Mouse (Mus musculus) T-cell, adult 2 months (primary cell): ENCODE data around the gene Shld2.

Experiments used
- DNase-seq: peaks from one replicate; pipeline ENCODE4 v3.0.0; 2022; ENCODE audit warnings: low spot score

The Shld2 gene

GRCm38 (mm10) chr14:34220426-34220825 is 89.9 kb downstream of the Shld2 start:
- no peak for DNase-seq

- DNase-seq, result no peak
These were observed 90.5 kb downstream of the Shld2 start for GRCm38 (mm10) chr14:34219786-34220198.

DNA sequence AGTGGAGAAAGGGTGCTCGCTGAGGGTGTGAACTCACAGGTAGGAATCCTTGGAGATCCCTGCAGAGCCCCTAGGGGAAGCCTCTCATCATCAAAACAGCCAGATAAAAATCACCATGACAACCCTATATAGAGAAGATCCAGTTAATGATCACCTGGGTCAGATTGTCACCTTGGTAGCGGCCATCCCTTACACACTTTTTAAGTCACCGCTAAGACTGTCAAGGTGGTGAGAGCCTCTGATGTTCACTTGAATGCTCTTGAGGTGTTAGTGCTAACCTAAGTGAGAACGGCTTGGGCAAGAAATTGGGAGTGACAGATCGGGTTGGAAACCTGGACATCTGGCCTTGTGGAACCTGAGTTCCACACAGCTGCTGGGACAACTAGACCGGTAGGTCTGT is 91.0 kb downstream of the Shld2 start, which contains the start of gene Syt15:
TSS of gene Syt15 (plus strand) at position 301 of the 400 bp plus-strand sequence.
- no peak for DNase-seq

- DNase-seq, result no peak
These were observed 94.7 kb downstream of the Shld2 start for GRCm38 (mm10) chr14:34215451-34216127.

GRCm38 (mm10) chr14:34209942-34210341 is 100.4 kb downstream of the Shld2 start:
- no peak for DNase-seq

DNA sequence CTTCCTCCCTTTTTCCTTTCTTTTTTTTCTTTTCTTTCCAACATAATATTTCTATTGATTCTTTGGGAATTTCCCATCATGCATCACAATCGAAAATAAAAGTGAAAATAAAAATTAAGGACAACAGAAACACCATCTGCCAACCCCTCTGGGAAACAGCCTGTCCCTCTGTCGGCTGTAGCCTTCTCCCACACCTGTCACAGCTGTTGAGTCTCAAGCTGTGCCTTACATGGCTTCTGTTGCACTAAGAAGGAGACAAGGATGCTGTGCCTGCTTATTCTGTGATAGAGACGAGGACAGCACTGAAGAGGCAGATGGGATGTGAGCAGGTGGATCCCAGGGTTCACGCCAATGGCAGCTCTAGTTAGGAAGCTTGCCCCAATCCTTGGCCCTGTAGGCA is 101.2 kb downstream of the Shld2 start:
- no peak for DNase-seq

DNA sequence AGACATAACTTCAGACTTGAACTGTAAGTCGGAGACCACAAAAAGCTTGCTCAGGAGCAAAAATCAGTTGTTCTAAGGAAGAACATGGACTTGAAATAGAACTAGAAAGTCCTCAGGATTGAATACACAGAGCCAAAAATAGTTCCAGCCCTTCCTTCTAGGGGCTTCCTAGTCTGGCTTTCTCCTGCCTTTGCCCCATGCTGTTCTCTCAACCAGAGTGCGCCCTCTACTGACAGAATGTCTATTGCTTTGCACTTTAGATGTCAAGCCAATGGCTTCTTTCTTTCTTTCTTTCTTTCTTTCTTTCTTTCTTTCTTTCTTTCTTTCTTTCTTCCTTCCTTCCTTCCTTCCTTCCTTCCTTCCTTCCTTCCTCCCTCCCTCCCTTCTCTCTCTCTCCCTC is 101.6 kb downstream of the Shld2 start:
- no peak for DNase-seq

DNA sequence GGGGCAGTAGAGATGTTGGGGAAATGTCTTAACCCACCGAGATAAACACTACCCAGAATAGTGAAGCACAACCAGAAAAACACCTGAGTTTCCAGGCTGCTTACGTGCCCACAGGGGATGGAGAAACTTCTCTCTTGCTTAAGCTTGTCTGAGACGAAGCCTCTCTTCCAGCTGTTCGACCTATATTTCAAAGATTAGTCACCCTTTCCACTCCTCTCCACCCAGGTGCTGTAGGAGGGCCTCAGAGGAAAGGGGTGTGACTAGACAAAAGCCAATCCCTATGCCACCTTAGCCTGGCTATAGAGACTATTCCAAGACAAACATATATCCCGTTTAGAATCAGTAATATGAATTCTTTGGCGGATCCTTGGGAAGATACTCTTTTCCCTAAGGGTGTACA is 102.3 kb downstream of the Shld2 start:
- DNase-seq, result no peak

DNA sequence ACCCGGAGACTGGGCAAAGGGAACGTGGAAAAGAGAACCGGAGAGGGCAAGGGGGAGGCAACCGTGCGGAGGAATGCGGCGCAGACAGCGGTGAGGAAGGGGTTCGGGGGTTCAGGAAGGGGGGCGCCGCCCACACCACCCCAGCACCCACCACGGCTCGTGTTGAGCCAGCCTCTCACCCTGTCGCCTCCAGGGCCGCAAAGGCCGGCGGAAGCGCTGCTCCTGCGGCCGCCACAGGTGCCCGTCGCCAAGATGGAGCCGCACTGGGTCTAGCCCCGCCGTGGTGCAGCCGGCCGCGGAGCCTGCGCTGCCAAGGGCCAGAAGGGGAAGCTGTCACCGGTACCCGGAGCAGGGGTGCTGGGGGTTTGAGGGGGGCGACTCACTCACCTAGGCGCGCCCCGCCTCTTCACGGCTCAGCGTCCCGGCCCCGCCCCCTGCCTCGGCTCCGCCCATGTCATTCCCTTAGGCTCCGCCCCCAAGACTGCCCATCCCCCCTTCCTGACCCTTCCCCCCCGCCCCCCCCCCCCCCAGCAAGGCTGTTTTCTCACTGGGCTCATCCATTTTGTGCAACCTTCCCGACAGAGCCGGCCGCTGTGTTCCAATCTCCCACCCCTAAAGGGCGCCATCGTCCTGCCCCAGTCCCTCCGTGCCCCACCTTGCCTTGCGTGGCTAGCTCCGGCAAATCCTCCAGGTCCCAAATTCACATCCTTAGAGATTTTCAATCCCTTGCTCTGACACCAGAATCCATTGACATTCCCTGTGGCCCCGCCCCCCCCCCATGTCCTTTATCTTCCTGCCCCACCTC is 108.9 kb downstream of the Shld2 start, which contains the start of gene Gprin2:
TSS of gene Gprin2 (minus strand) at position 423 of the 805 bp plus-strand sequence.
- no peak for DNase-seq

DNA sequence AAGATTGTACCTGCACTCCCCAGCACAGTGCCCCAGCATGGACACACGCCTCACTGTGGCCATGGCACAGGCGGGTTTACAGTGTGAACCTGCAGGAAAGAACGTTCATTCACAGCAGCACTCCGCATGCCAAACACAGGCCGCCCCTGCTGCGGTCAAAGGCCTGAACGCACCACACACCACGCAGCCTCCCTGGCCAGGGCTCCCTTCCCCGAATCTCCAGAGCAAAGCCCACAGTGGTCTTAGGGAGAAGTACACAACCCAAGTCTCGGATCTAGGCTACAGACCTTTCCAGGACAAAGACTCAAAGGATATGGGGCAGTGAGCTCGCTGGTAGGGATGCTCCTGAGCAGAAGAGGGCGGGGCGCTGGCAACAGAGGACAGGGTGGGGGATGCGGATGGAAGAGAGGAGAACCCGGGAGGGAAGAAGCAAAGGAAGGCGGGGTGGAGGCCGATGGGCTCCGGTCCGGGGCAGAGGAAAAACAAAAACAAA is 109.5 kb downstream of the Shld2 start:
- DNase-seq, result no peak

GRCm38 (mm10) chr14:34196706-34197105 is 113.6 kb downstream of the Shld2 start:
- DNase-seq, result no peak

- DNase-seq, result no peak
These were observed 114.8 kb downstream of the Shld2 start for GRCm38 (mm10) chr14:34195466-34195865.

GRCm38 (mm10) chr14:34193879-34194278 is 116.4 kb downstream of the Shld2 start:
- DNase-seq, result no peak

DNA sequence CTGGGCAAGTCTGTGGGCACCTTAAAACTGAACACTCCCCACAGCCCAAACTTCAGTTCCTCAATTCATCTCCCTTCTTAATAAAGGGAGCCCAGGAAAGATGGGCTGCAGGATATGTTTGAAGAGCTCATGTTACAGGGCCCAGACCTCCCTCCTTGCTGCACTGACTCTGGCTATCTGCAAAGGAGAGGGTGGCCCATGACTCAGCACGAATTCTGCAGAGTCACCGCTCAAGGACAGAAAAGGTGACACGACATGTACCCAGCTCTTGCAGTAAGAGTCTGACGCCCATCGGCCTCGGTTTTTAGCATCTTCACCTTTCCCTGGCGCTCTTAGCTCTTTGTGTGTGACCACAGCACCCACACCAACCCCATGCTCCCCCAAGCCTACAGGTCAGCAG is 119.9 kb downstream of the Shld2 start:
- no peak for DNase-seq

GRCm38 (mm10) chr14:34188629-34189028 is 121.7 kb downstream of the Shld2 start:
- peak; percentile 6 for DNase-seq
